Mouse (Mus musculus): ENCODE results near the gene Zfp866.

Gene Zfp866

DNA sequence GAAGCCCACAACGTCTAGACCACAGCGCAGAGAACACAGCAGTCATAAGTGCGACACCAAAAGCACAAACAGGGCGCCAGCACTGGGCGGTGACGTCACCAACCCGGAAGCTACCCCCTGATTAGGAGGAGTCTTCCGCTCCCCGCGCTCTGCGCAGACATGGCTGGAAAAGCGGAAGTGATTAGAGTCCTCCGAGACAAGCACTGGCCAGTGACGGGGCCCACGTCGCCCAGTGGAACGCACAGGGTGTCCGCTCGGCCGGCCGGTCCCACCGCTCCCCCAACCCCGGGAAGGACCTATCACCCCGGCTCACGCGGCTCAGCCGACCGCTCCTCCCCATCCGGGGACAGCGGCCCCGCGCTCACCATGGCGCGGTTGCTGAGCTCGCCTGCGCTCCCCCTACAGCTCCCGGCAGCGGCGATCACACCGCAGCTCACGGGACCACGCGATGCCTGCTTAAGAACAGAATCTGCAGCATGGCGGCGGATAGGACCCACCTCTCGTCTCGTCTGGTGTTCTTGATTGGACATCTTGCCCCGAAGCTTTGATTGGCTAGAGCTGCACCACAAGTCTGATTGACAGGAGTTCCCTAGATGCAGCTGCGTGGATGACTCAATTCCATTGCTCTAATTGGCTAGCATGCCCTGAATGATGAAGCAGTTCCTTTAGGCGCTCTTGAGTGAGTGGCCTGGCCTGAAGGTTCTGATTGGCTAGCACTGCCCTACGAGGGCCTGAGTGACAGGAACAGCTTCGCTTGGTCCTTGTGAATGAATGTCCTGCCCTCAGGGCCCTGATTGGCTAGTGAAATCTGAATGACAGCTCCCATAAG lies 74.4 kb downstream of the Zfp866 start:
- peak; percentile 98 for DNase-seq (ENCODE audit: low spot score)

DNA sequence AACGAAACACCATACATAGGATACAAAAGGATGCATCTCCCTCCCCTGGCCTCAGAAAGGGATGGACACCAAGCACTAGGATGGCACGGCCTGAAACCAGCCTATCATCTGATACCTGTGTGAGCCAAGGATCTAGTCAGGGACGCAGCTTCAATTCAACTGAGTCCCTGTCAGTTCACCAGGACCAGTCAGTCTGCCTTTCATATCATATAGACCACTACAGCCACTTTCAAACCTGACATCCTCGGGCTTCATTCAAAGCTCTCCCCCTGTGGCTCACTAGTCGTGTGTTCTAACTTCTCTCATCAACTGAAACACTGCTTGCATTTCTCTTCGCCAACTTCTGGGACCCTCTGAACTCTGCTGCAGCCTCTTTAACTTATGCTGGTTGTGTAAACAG lies 75.6 kb downstream of the Zfp866 start:
- DNase-seq (ENCODE audit: low spot score) = no peak

DNA sequence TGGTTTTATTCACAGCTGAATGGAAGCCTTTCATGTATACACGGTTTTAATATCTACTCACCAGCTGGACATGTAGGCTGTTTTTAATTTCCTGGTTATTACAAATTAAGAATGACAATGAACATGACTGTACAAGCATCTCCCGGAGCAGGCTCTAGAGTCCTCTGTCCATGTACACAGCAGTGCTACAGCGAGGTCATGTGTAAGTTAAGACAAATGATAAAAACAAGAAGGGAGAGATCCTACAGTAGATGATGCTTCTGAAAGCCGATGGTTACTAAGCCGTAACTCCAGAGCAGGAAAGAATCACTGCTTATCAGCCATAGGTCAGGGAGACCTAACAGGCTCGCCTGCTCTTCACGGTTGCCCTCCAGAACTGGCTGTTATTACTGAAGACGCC lies 77.5 kb downstream of the Zfp866 start:
- no peak for DNase-seq (ENCODE audit: low spot score)
